Mouse (Mus musculus) cerebellum, postnatal 10 days (tissue): ENCODE data around the gene Ciao2b.

Source experiments
- DNase-seq, 2 experiments: peaks; one replicate each; pipeline ENCODE4 v3.0.0; 2021; ENCODE audit warnings: mixed read lengths in 2 of 2

The Ciao2b gene

GRCm38 (mm10) chr8:104613119-104613518 lies 28.6 kb downstream of the Ciao2b start:
- DNase-seq = no peak

GRCm38 (mm10) chr8:104611613-104612012 lies 30.2 kb downstream of the Ciao2b start:
- DNase-seq = no peak

GRCm38 (mm10) chr8:104610185-104610766 lies 31.5 kb downstream of the Ciao2b start:
- peak; percentile 61 to 71 for DNase-seq

GRCm38 (mm10) chr8:104609222-104609621 lies 32.5 kb downstream of the Ciao2b start:
- DNase-seq = peak; percentile 42 to 63

- peak; percentile 63 to 64 for DNase-seq
Observed at GRCm38 (mm10) chr8:104607944-104608343, 33.8 kb downstream of the Ciao2b start.

- DNase-seq = peak; percentile 45 to 57
Observed at GRCm38 (mm10) chr8:104606329-104606728, 35.4 kb downstream of the Ciao2b start.

- no peak for DNase-seq
Observed at GRCm38 (mm10) chr8:104603245-104603593, 38.5 kb downstream of the Ciao2b start.

GRCm38 (mm10) chr8:104602468-104603244 lies 39.1 kb downstream of the Ciao2b start:
- DNase-seq = peak; percentile 90 to 92

- DNase-seq = no peak
Observed at GRCm38 (mm10) chr8:104601941-104602371, 39.8 kb downstream of the Ciao2b start.

GRCm38 (mm10) chr8:104601386-104601785 lies 40.4 kb downstream of the Ciao2b start:
- no peak for DNase-seq

GRCm38 (mm10) chr8:104598496-104598895 lies 43.3 kb downstream of the Ciao2b start:
- no peak for DNase-seq

GRCm38 (mm10) chr8:104597656-104598055 lies 44.1 kb downstream of the Ciao2b start:
- DNase-seq = peak; percentile 44 to 66

- DNase-seq = no peak
Observed at GRCm38 (mm10) chr8:104595773-104596536, 45.8 kb downstream of the Ciao2b start.

GRCm38 (mm10) chr8:104594611-104595362 lies 47.0 kb downstream of the Ciao2b start:
- DNase-seq = no peak

- no peak for DNase-seq
Observed at GRCm38 (mm10) chr8:104593536-104594325, 48.0 kb downstream of the Ciao2b start.

- DNase-seq = no peak
Observed at GRCm38 (mm10) chr8:104592566-104592965, 49.2 kb downstream of the Ciao2b start.

- DNase-seq = no peak
Observed at GRCm38 (mm10) chr8:104591856-104592255, 49.9 kb downstream of the Ciao2b start.

GRCm38 (mm10) chr8:104591133-104591834 lies 50.5 kb downstream of the Ciao2b start, which contains the start of gene Pdp2:
Gene Pdp2, plus strand, starts transcription at chr8:104591451.
- DNase-seq = peak; percentile 97

- DNase-seq = no peak
Observed at GRCm38 (mm10) chr8:104590284-104590683, 51.5 kb downstream of the Ciao2b start.
